Mouse (Mus musculus) embryonic facial prominence, embryonic 15.5 days (tissue): Measurements from ENCODE around the gene Alox12e. TPM values are rescaled to one million over a fixed set of nuclear protein-coding genes. Genes with fewer than 3 reads are reported as not detected.

Experiments
- ATAC-seq: fragments of 200-750 bp; cut with Nextera tagmentation; 2 replicates; pipeline ENCODE4 v1.8.0; 2017; ENCODE audit warnings: low read depth, moderate TSS enrichment; ENCODE audit not compliant: insufficient number of reproducible peaks, low FRiP score, low TSS enrichment
- H3K27ac ChIP-seq: fragments of 300-500 bp; sonication (generic); replicated peaks from 2 replicates; pipeline ENCODE4 v1.5.1; 2015; ENCODE audit warnings: mild to moderate bottlenecking, inconsistent platforms
- H3K27me3 ChIP-seq: fragments of 300-500 bp; sonication (generic); 2 replicates; pipeline ENCODE4 v1.6.1; 2015; ENCODE audit warnings: inconsistent platforms
- H3K36me3 ChIP-seq: fragments of 300-500 bp; sonication (generic); 2 replicates; pipeline ENCODE4 v1.6.1; 2015; ENCODE audit warnings: mild to moderate bottlenecking, inconsistent platforms
- H3K4me1 ChIP-seq: fragments of 300-500 bp; sonication (generic); 2 replicates; pipeline ENCODE4 v1.6.1; 2015; ENCODE audit warnings: inconsistent platforms
- H3K4me2 ChIP-seq: fragments of 300-500 bp; sonication (generic); replicated peaks from 2 replicates; pipeline ENCODE4 v1.6.1; 2015; ENCODE audit warnings: mild to moderate bottlenecking, inconsistent platforms
- H3K4me3 ChIP-seq: fragments of 300-500 bp; sonication (generic); replicated peaks from 2 replicates; pipeline ENCODE4 v1.5.1; 2015; ENCODE audit warnings: mild to moderate bottlenecking, inconsistent platforms
- H3K9ac ChIP-seq: fragments of 300-500 bp; sonication (generic); 2 replicates; pipeline ENCODE4 v1.6.1; 2015; ENCODE audit warnings: inconsistent platforms
- H3K9me3 ChIP-seq: fragments of 300-500 bp; sonication (generic); replicated peaks from 2 replicates; pipeline ENCODE4 v1.6.1; 2016; ENCODE audit warnings: inconsistent platforms
- WGBS: fragments of 180-500 bp; shearing (Covaris S2); methylation state at CpG from one replicate; pipeline ENCODE4 v1.1.7; 2015; 5-methylcytosine and 5-hydroxymethylcytosine counted together
- polyA plus RNA-seq: library from polyadenylated mRNA; unstranded; fragments of >200 nt; fragmentation: Nextera tagmentation; extraction: Ambion mirVana; gene quantifications from 2 replicates; pipeline ENCODE4 v1.2.1, GENCODE M21; 2015

Gene Alox12e
- polyA plus RNA-seq, 1 experiment from 2014 or later, result 6.9 TPM

DNA sequence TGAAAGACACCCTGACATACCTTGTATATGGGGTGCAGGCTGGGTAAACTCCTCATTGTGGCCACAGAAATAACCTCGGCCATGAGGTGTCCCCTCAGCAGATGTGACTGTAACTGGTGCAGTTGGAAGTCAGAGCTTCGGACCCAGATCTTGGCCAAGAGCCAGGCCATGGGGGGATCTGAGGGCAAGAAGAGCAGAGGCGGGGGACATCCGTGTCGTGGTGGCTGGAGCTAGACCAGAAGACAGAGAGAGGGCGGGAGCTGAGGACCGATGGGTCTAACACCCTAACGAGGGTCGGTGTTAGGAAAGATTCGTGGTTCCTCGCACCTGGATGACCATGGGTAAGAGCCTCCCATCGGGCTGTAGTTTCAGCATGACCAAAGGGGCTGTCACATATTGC is 2.8 kb downstream of the Alox12e start:
- H3K4me3 ChIP-seq, result no peak overlapping the region
- no peak overlapping the region for H3K9ac ChIP-seq
- WGBS, result 83% methylated on average over 12 of the region's 12 CpGs
- no peak for ATAC-seq
- no peak overlapping the region for H3K4me2 ChIP-seq
- H3K4me1 ChIP-seq, result no peaks in the 10 kb centered on the region
- no peaks in the 10 kb centered on the region for H3K36me3 ChIP-seq
- H3K9me3 ChIP-seq, result no peaks in the 10 kb centered on the region
- H3K27ac ChIP-seq, result no peak overlapping the region
- H3K27me3 ChIP-seq, result peaks cover 41% of the 10 kb centered on the region

DNA sequence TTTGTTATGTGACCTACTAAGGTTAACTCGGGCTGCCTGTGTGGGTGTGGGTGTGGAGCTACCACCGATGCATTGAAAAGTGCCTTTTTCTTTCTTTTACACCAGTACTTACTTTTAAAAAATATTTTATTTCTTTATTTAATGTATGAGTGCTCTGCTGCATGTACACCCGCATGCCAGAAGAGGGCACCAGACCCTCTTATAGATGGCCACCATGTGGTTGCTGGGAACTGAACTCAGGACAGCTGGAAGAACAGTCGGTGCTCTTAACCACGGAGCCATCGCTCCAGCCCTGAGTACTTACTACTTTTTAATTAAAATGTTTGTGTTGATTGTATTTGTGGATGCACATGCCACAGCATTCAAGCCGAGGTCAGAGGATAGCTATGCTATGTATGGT is 8.6 kb downstream of the Alox12e start:
- 41% methylated on average over 7 of the region's 7 CpGs for WGBS
- Histone ChIP-seq H3K4me1 (no peaks in the 10 kb centered on the region), H3K36me3 (no peaks in the 10 kb centered on the region), H3K4me3 (no peak overlapping the region), H3K27ac (no peak overlapping the region), H3K27me3 (no peaks in the 10 kb centered on the region; the same call in none of the 2 replicates), H3K9me3 (no peaks in the 10 kb centered on the region), H3K9ac (no peak overlapping the region), H3K4me2 (no peak overlapping the region)
- no peak for ATAC-seq

DNA sequence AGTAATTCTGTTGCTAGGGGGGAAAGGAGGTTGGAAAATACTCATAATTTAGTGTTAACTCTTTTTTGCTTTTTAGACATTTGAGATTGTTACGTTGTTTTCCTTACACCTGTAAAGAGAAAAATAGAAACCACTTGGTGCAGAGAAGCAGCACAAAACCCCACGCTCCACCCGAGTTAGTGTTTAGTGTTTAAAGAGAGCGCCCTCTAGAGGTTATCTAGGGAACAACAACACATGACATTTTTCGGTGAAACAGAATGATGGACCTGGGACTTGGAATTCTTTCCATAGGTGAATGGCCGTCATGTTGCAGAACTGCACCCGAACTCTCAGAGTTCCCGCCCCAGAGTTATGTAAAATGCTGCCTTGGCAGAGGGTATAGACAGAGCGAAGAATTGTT is 13.1 kb downstream of the Alox12e start:
- 21% methylated on average over 9 of the region's 9 CpGs for WGBS
- no peak overlapping the region for H3K27ac ChIP-seq
- no peaks in the 10 kb centered on the region for H3K9me3 ChIP-seq
- H3K4me2 ChIP-seq, result no peak overlapping the region
- H3K36me3 ChIP-seq, result no peaks in the 10 kb centered on the region
- no peak overlapping the region for H3K4me3 ChIP-seq
- no peak for ATAC-seq
- H3K4me1 ChIP-seq, result no peaks in the 10 kb centered on the region
- H3K27me3 ChIP-seq, result no peaks in the 10 kb centered on the region
- no peak overlapping the region for H3K9ac ChIP-seq

DNA sequence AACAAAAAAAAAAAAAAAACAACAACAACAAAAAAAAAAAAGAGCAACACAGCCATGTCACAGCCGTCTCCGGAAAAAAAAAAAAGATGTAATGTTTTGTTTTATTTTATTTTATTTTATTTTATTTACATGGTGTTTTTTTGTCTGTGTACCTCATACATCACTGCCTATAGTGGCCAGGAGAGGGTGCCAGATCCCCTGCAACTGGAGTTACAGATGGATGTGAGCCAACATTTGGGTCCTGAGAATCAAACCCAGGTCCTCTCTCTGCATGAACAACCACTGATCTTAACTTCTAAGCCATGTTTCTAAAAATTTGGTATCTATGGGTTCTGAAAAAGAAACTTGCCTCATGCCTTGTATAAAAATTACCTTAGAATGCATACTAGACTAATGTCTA is 14.1 kb downstream of the Alox12e start:
- Histone ChIP-seq H3K27me3 (no peaks in the 10 kb centered on the region), H3K36me3 (no peaks in the 10 kb centered on the region), H3K4me3 (no peak overlapping the region), H3K4me2 (no peak overlapping the region), H3K9me3 (no peaks in the 10 kb centered on the region), H3K27ac (no peak overlapping the region), H3K4me1 (no peaks in the 10 kb centered on the region), H3K9ac (no peak overlapping the region)
- WGBS, result 86% methylated on average over 2 of the region's 2 CpGs
- ATAC-seq, result no peak

DNA sequence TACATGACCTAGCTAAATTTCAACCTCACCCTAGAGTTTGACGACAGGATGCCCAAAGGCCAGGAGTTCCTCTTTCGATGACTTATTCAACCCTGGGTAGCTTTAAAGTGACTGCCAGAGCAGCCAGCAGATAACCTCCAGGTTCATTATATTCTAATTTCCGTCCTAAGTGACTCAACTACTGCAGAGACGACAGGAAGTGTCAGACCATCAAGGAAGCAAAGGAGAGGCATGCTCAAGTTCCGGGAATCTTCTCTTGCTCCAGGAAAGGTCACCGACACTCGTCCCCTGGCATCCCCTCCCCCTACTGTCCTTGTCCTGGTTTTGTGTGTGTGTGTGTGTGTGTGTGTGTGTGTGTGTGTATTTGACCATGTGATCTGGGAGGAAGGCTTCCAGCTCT is 16.3 kb downstream of the Alox12e start:
- 35% methylated on average over 7 of the region's 7 CpGs for WGBS
- ATAC-seq, result no peak

DNA sequence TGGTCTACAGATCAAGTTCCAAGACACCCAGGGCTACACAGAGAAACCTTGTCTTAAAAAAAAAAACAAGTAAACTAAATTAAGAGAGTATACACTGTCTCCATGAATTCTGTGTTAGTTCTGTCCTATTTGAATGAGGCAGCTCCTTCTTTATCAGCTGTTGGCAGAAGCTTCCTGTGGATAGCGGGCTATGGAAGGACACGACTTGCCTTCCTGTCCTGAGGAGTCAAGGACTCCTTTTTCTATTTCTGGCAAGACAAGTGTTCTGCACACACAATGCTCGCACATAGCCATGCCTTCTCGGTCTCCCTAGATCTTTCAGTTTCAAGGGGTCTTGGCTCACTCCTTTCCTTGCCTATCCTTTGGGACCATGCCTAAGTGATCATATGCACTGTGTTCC is 20.1 kb downstream of the Alox12e start:
- Histone ChIP-seq H3K4me2 (no peak overlapping the region), H3K9me3 (no peaks in the 10 kb centered on the region), H3K27me3 (no peaks in the 10 kb centered on the region), H3K27ac (no peak overlapping the region), H3K36me3 (no peaks in the 10 kb centered on the region), H3K9ac (no peak overlapping the region), H3K4me3 (no peak overlapping the region), H3K4me1 (no peaks in the 10 kb centered on the region)
- ATAC-seq, result no peak
- 78% methylated on average over 4 of the region's 4 CpGs for WGBS

More for the DNA sequence above, 16.3 kb downstream of the Alox12e start:
- Histone ChIP-seq H3K4me2 (no peak overlapping the region), H3K27me3 (no peaks in the 10 kb centered on the region), H3K36me3 (no peaks in the 10 kb centered on the region), H3K9ac (no peak overlapping the region), H3K4me1 (no peaks in the 10 kb centered on the region), H3K27ac (no peak overlapping the region), H3K4me3 (no peak overlapping the region), H3K9me3 (no peaks in the 10 kb centered on the region)

DNA sequence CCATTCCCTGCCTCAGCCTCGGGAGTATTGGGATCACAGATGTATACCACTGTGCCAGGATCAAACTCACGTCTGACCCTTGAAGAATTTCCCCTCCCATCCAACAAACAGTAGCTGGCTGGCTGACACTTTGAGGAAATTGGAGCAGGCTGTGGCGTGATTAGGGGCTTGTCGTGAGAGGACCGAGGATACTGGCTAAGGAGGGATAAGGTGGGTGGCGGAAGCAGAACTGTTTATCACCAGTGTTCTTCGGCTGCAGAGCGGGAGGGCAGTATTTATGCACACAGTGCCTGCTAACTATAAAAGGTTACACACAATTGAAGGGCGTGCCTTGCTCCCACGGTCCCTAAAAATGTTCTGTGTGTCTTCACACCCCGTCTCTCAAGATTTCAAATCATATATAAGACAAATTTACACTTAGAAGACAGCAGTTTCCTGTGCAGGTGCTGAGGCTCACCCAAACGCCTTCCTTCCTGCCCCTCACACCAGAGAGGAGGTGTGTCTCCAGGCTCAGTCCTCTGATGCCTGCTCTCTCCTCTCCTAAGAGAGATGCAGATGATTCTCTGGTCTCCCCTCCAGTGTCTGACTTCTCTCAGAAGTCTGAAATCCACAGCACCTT is 24.5 kb downstream of the Alox12e start:
- no peaks in the 10 kb centered on the region for H3K4me1 ChIP-seq
- no peaks in the 10 kb centered on the region for H3K27me3 ChIP-seq
- WGBS, result 46% methylated on average over 12 of the region's 12 CpGs
- no peak overlapping the region for H3K4me3 ChIP-seq
- H3K9ac ChIP-seq, result no peak overlapping the region
- no peak for ATAC-seq
- H3K9me3 ChIP-seq, result no peaks in the 10 kb centered on the region
- H3K36me3 ChIP-seq, result no peaks in the 10 kb centered on the region
- H3K4me2 ChIP-seq, result no peak overlapping the region
- no peak overlapping the region for H3K27ac ChIP-seq

DNA sequence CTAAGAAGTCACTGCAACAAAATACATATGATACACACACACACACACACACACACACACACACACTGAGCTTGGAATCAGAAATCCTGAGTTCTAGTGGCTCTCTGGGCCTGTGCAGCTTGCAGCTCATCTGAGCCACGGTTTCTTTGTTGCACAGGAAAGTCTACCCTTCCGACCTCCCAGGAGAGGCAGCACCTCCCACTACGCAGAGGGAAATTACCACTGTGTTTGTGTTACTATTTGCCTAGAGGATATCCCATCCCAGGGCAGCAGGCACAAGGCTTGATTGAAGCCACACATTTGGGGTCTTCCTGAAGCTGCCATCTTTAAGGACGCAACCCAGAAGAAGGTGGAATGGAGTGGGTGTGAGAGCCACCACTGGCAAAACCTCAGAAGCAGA is 25.0 kb downstream of the Alox12e start:
- 26% methylated on average over 4 of the region's 4 CpGs for WGBS
- Histone ChIP-seq H3K9me3 (no peaks in the 10 kb centered on the region), H3K27ac (no peak overlapping the region), H3K4me1 (no peaks in the 10 kb centered on the region), H3K36me3 (no peaks in the 10 kb centered on the region), H3K27me3 (no peaks in the 10 kb centered on the region), H3K4me2 (no peak overlapping the region), H3K4me3 (no peak overlapping the region), H3K9ac (no peak overlapping the region)
- ATAC-seq, result no peak

DNA sequence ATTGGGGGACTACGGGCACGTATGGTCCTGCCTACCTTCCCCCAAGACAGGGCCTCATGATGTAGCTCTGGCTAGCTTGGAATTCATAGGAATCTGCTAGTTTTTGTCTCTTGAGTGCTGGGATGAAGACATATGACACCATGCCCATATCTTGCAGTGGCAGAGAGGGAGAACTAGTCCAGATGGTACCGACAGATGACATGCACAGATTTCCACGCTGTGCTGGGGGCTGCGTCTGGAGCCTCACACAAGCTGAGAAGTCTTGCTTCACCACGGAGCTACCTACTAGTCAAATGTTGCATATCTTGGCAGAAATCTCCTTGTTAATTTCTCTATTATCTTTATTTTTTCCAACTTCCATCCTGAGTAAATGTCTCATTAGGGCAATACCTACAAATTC is 28.5 kb downstream of the Alox12e start:
- H3K4me3 ChIP-seq, result no peak overlapping the region
- no peak for ATAC-seq
- no peaks in the 10 kb centered on the region for H3K27me3 ChIP-seq
- no peak overlapping the region for H3K9ac ChIP-seq
- H3K9me3 ChIP-seq, result no peaks in the 10 kb centered on the region
- WGBS, result 66% methylated on average over 6 of the region's 6 CpGs
- H3K4me1 ChIP-seq, result 0 out of 2 replicates have a peak, but pooled peaks cover 3% of the 10 kb centered on the region
- no peak overlapping the region for H3K4me2 ChIP-seq
- H3K36me3 ChIP-seq, result no peaks in the 10 kb centered on the region
- no peak overlapping the region for H3K27ac ChIP-seq

DNA sequence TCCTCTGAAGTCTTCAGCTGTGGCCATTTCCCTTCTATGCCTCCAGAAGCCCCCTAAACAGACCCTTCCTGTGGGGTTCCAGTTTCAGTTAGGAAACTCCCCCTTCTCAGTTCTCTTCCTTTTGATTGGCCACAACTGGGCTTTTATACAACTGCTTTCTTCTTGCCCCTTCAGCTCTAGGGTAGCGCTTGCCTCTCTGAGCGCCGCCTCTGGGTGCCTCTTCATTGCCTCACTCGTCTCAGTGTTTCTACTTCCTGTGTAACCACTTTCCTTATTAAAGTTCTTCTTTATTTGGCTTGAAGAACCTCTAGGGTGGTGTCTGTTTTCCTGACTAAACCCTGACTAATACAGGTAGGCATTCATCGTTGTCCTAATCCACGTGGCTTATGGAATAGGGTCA is 31.2 kb downstream of the Alox12e start:
- Histone ChIP-seq H3K9ac (no peak overlapping the region), H3K4me1 (0 out of 2 replicates have a peak, but pooled peaks cover 3% of the 10 kb centered on the region), H3K4me2 (no peak overlapping the region), H3K27ac (no peak overlapping the region), H3K27me3 (no peaks in the 10 kb centered on the region), H3K36me3 (no peaks in the 10 kb centered on the region), H3K9me3 (no peaks in the 10 kb centered on the region), H3K4me3 (no peak overlapping the region)
- WGBS, result 74% methylated on average over 6 of the region's 6 CpGs
- ATAC-seq, result no peak

DNA sequence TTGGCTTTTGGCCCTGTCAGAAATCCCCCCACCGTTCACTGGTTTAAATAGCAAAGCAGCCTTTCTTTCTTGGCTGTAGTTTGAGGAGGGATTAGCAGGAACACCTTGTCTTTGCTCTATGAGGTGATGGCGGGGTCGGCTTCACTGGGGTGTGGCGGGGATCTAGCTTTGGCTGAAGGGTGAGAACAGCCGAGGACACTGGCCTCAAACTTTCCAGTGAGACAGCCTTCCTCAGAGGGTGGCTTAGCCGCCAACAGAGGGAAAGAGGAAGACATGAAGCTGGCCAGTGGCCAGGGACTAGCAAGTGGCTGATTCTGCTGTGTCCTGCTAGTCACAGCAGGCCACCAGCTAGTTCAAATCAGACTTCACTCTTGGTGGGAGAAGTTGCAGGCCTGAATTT is 33.2 kb downstream of the Alox12e start:
- 39% methylated on average over 6 of the region's 6 CpGs for WGBS
- 0 out of 2 replicates have a peak, but pooled peaks cover 3% of the 10 kb centered on the region for H3K4me1 ChIP-seq
- H3K4me2 ChIP-seq, result no peak overlapping the region
- no peaks in the 10 kb centered on the region for H3K27me3 ChIP-seq
- no peak overlapping the region for H3K4me3 ChIP-seq
- no peak for ATAC-seq
- H3K9ac ChIP-seq, result no peak overlapping the region
- H3K27ac ChIP-seq, result no peak overlapping the region
- H3K9me3 ChIP-seq, result no peaks in the 10 kb centered on the region
- no peaks in the 10 kb centered on the region for H3K36me3 ChIP-seq

DNA sequence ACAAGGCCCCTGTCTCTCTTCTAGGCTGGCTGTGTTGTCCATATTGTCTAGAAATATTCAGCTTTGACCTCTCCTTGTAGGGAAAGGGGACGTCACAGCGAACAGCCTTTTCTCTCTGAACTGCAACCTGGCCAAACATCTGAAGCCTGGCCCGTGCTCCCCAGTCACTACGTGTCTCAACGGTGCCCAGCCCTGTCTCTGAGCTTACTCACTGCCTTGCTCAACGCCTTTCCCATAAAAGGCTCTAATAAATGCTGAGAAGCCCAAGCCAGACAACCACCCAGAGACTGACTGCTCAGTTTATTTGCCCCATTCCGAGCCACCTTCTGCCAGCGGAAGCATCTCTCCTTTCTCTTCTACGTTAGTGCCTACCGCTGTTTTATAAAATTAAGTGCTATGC is 34.3 kb downstream of the Alox12e start:
- ATAC-seq, result no peak
- WGBS, result 77% methylated on average over 10 of the region's 10 CpGs
- H3K9me3 ChIP-seq, result no peaks in the 10 kb centered on the region

More for the DNA sequence above, 34.3 kb downstream of the Alox12e start:
- Histone ChIP-seq H3K9ac (no peak overlapping the region), H3K27ac (no peak overlapping the region), H3K4me1 (0 out of 2 replicates have a peak, but pooled peaks cover 3% of the 10 kb centered on the region), H3K4me2 (no peak overlapping the region), H3K27me3 (no peaks in the 10 kb centered on the region), H3K36me3 (no peaks in the 10 kb centered on the region), H3K4me3 (no peak overlapping the region)
